Mouse (Mus musculus) bone marrow, adult 2 months (tissue): ENCODE measurements at regions not wholly inside any gene's neighbourhood (a gene's known extent, or its start where the extent isn't known, plus 50 kb on each side); places are given as distances from the start of the nearest gene placed in this dataset.

ENCODE experiments used
- CTCF ChIP-seq: fragments of 200-500 bp; IDR thresholded peaks from 2 replicates; pipeline ENCODE4 v1.5.1; 2011; ENCODE audit warnings: low read length, control low read depth; ENCODE audit not compliant: control insufficient read depth, insufficient read depth
- POLR2A ChIP-seq: fragments of 200-500 bp; IDR thresholded peaks from 2 replicates; pipeline ENCODE4 v1.6.1; 2011; ENCODE audit warnings: low read depth, mild to moderate bottlenecking, control low read depth, low read length, borderline replicate concordance; ENCODE audit not compliant: control insufficient read depth

DNA sequence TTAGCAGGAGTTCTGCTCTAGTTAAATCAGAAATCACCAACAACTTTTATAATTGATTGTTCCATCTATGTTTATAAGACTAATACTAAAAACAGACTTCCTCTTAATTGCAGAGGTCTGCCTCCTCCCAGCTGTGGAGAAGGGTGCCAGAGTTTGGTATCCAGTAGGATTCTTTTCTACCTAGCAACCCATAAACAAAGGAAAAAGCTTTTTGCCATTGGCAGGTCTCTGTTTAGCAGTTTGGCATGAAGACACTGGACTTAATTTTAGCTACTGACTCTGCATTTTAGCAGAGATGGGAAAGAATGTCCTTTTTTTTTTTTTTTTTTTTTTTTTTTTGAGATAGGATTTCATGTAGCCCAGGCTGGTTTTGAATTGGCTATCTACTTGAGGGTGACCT is 1628.4 kb downstream of the A830018L16Rik start:
- TF ChIP-seq POLR2A: no peak
- no peak for TF ChIP-seq CTCF
